Mouse (Mus musculus): ENCODE measurements at regions not wholly inside any gene's neighbourhood (a gene's known extent, or its start where the extent isn't known, plus 50 kb on each side); places are given as distances from the start of the nearest gene placed in this dataset.

DNA sequence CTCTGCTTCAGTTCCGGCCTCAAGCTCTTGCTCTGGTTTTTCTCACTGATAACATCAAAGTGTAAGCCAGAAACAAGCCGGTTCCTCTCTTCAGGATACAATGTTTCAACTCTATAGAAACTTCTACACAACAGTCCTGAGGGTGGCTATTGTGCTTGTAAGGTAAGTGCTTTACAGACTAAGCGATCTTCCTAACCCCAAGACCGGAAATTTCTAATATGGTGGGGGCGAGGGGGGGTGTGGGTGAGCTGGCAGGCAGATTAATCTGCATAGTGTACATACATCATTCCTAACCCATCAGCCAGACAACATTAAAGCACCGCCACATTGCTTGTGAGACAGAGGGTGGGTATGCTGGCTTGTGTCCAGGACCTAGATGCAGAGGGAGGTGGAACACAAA lies 200.8 kb downstream of the Uaca start:
- peak; percentile 73 for DNase-seq (ENCODE audit: low read depth, low spot score)

DNA sequence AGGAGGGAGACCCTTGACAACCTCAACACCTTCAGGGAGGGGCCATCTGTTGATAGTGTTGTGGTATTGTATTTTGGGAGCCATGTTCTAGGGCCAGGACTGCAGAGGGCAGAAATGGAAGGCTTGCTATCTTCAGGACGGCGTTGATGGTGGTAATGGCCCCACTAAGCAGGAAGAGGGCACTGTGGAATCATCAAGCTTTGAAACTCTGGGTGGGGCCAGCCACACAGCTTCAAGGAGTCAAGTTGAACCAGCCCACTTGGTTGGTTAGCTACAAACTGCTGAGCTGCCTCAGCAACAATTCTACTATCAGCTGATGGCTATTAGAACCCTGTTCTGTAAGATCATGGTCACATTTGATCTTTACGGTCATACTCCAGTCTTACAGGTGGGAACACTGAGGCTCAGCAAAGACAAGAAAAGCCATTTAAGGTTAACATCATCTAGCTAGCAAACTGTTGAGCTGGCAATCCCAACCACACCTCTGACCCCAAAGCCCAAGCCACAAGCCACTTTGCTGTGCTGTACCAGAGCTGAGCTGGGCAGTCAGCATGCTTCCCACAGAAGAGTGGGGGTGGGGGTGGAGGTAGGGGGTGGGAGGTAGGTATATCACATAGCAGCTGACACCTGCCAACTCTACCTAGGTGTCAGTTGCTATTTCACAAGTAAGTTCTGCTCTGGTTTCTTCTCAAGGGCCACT lies 203.9 kb downstream of the Uaca start:
- peak; percentile 85 for DNase-seq (ENCODE audit: low read depth, low spot score)

DNA sequence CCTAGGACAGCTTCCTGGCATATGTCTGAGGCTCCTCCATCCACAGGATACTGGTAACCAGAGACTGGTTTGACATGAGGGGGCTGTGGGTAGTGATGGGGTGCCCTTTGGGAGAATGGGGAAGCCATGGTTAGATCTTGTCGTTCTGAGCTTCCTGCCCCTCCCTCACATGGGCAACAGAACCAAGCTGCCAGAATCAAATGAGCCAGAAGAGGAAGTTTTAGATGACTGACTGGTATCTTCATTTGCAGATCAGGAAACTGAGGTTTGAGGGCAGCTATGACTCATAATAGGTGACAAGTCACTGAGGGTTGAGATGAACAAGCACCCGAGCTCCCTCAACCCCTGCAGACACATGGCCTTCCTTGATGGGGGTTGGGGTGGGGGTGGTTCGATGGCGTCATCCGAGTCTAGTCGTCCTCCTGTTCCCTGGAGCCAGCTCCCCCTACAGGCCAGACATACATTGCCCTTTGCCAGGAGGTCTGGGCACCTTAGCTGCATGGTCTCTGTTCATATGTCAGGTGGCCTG lies 204.7 kb downstream of the Uaca start:
- DNase-seq (ENCODE audit: low read depth, low spot score): peak; percentile 96

DNA sequence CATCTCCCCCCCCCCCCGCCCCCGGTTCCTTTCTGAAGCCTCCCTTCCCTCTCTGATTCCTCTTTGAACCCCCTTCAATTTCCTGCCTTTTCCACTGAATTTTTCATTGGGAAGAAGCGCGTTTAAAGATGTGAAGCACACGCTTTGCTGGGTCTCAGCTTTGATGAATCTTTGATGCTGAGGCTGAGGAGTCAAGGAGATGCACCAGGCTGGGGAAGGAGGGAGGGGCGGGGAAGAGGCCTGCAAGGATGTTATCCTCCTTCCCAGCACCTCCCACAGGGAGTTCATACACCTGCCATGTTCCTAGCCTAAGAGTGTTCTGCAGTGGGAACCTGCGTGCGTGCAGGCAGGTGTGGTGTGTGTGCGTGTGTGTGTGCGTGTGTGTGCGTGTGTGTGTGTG lies 205.9 kb downstream of the Uaca start:
- DNase-seq (ENCODE audit: low read depth, low spot score): no peak

DNA sequence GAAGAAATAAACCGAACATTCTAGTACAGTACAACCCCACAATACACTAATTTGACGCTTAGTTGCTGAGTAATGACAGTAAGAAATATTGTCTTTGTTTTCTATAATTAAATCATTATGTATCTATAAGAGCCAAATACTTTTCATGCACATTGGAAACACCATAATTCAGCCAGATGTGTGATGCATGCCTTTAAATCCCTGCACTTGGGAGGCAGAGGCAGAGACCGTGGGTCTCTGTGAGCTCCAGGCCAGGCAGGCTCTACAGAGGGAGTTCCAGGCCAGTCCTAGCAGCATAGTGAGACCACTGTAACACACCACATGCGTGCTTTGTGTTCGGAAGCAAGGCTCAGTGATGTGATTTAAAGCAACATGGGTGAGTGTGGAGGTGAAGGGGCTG lies 208.2 kb downstream of the Uaca start:
- no peak for DNase-seq (ENCODE audit: low read depth, low spot score)

DNA sequence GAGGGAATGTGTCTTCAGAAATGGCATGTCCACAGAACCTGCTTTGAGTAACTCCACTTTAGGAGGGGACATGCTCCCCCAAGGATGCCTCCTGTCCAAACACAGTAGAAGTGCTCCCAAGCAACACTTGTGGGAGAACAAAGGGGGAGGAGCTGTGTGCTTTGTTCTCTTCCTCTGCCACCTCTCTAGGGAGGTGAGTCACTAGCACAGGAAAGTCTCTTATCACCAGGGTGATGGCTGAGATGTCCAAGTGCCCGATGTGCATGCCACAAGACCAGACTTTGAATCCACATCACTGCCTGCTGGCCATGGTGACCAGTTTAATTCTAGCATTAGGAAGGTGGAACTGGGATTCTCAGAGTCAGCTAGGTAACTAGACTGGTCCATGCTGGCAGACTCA lies 214.1 kb downstream of the Uaca start:
- DNase-seq (ENCODE audit: low read depth, low spot score): no peak

DNA sequence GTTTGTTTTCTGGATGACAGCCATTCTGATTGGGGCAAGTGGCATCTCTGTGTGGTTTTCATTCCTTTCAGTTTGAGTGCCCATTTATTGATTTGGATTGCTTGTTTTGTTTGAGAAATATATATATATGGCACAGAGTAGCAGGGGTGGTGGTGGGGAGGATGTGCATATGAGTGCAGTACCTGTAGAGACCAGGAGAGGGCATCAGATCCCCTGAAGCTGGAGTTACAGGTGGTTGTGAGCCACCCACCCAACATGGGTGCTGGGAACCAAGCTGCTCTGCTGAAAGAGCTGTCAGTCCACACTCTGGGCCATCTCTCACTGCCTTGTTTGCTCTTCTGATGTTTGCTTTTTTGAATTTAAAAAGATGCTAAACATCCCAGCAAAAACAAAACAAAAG lies 216.7 kb downstream of the Uaca start:
- DNase-seq (ENCODE audit: low read depth, low spot score): peak; percentile 33

DNA sequence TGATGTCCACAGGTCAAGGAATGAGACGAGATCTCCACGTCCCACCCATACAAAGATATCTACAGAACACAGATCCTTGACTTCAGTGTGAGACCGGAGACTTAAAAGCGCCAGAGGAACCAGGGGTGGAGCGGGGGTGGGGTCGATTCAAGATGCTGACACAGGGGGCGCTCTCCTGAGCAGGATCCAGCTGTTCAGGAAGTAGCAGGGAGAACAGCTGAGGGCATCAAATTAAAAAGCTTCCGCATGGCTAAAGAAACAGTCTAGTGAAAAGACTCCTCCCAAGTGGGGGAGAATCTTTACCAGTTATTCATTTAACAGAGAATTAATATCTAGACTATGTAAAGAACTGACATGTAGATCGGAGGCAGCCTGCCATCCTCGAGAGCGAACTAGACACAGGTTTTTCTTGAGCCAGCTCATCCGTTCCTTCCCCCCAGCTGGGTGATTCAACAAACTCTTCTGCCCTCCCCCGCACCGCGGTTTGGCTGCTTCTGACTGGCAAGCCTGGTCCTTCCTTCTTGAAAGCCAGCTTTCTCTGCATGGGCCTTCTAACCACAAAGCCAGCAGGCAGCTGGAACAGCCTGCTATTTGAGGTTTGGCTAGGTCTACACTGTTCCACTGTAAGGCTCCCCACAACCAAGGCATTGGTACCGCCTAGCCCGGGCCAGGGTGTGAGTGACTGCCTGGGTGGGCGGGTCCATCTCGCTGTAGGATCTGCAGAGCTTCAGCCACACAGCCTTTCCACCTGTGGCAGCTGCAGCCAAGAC lies 218.6 kb downstream of the Uaca start:
- DNase-seq (ENCODE audit: low read depth, low spot score): peak; percentile 91

DNA sequence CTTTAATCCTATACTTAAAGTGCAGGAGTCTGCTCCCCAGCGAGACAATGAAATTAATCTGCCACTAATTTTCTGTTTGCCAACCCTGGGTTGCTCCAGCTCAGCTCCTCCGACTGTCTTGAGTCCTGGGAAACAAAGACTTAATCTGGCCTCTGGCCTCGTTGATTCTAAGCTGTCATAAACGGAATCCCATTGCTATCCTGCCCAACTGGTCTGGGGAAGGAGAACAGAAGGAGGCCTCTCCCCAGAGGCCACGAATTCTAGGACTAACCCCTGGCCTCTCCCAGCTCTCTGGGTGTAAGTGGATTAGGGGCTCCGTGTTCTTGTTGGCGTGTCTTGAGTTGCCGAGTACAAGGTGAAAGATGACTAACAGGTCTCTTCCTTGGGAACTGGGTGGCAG lies 219.8 kb downstream of the Uaca start:
- no peak for DNase-seq (ENCODE audit: low read depth, low spot score)

DNA sequence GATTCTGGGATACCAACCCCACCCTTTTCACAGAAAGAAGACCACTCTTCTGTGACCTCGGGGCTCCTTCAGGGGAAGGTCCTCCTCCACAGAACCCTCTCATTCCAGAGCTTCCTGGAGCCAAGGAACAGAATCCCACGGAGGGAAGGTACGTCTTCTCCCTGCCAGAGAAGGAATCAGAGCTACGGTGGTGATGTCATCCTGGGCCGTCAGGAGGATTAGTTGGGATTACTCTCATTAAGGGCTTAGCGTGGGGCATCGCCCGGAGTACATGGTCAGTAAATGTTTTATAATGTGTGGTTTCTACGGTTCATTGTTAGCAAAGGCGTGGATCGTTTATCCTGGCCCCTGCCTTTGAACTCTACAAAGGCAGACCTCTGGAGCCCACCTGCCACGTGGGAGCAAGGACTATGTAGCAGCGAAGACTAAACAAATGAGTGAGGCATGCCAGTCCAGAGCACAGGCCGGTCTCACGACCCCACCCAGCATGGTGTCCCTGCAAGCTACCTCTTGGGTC lies 221.1 kb downstream of the Uaca start:
- no peak for DNase-seq (ENCODE audit: low read depth, low spot score)

DNA sequence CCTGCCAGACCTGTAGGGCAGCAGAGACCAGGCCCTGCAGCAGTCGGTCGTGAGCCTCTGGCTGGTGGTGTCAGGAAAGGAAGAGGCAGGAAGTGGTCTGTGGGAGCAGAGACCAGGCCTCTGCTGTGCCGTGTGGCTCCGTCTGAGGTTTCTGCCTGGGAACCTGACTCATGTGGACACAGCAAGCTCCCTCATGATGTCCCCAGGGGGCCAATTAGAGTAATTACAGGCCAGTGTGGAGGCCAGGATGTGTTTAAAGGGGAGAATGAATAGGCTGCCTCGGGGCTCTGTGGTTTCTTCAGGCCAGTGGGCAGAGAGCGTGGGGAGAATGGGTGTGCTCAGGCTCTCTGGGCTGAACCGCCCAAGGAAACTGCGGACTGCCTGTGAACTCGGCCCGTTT lies 222.3 kb downstream of the Uaca start:
- DNase-seq (ENCODE audit: low read depth, low spot score): peak; percentile 61

DNA sequence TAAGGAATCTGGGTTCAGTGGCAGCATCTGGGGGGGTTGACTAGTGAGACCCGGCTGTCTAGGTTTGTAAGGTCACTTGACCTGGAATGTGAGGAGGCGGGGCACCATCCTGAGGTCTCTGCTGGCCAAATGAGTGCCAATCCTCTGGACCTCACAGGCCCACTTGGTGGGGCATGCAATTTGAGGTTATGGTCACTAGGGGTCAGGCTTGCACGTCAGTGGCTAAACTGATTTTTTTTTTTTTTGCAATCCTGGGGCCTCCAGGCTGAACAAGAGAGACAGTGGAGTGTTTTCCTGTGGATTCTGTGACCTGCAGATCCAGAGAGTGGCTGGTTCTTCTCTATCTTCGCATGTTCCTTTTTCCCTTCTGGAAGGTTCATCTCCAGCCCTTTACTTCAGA lies 225.6 kb downstream of the Uaca start:
- peak; percentile 32 for DNase-seq (ENCODE audit: low read depth, low spot score)

DNA sequence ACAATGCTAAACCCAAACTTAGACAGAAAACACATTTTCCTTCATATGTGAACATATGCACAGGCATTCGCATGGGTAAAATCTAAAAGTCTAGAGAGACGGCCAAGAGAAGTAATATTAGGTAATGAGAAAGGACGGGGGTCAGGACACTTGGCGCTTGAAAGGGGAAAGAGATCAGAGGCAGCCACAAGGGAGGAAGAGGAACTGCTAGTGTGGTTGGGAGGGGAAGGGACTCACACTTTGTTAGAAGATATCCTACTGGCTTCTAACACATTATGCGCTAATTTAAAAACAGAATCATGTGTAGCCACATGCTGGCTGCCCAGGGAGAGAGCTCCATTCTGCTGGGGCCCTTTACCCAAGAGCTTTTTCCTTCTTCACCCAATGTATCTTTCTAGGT lies 227.5 kb downstream of the Uaca start:
- DNase-seq (ENCODE audit: low read depth, low spot score): no peak

DNA sequence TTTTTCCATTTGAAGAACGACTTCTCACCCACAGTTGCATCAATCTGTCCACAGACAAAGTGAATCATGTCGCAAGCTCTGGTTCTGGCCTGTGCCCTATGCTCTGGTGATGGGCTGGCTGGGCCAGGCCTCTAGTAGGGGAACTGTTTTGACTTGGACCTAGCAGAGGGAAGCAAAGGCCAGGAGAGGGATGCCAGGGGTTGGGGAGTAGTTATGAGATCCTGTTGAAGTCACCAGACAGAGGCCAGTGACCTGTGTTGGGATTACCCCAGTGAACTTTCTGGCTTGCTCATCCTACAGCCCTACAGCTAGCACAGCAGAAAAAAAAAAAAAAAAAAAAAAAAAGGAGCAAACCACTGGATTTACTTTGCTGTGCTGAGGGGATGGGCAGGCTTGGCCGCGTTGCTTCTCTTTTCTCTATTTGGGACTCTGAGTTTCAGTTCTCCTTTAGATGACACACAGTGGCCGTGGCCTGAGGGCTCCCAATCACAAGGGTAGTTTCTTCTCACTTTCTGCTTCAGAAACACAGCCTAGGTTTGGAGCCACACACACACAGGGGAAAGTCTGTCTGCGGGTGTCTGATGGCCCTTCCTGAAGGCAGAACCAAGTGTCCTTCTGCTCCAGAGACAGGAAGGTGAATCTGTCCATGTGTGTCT lies 228.2 kb downstream of the Uaca start:
- no peak for DNase-seq (ENCODE audit: low read depth, low spot score)

DNA sequence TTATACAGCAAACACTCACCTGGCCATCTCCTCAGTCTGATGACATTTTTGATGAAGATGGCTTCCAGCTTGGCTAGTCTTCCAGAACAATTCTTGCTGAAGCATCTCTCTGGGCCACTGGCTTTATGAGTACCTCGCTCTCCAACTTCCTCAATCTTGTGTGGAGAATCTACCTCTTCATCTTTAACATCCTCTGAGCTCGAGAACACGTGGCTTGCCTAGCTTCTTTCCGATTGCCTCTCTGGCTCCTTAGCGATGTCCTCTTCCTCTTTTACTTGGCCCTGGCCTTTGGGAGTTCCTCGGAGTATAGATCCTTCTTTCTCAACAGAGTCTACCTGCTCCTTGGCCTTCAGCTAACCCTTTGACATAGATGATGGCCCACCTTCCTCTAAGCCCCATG lies 231.0 kb downstream of the Uaca start:
- no peak for DNase-seq (ENCODE audit: low read depth, low spot score)

DNA sequence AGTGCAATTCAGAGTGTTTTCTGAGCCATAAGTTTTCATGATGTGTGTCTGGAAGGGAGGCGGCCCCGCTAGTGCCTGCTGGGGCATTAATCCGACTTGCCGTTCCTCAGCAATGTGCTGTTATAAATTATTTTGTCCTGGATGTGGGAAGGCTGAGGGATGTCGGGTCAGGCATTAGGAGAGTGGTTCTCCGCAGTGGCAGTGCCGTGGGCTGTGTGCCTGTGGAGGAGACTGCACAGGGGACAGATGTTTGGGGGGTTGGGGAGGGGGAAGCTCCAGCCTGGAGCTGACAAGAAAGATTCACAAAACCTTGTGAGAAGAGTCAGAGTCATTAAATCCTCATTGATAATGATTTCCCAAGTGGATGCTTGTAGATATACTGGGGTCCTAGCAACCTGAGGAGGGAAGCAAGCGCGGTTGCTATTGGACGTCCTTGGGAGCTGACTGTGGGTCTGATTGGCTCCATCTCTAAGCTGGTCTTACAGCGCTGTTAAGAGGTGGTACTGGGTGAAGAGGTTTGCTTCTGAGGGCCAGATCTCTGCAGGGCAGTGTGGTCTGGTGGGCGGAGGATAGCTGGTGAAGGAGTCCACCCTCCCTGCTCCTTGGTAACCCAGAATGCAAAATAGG lies 234.5 kb downstream of the Uaca start:
- no peak for DNase-seq (ENCODE audit: low read depth, low spot score)

DNA sequence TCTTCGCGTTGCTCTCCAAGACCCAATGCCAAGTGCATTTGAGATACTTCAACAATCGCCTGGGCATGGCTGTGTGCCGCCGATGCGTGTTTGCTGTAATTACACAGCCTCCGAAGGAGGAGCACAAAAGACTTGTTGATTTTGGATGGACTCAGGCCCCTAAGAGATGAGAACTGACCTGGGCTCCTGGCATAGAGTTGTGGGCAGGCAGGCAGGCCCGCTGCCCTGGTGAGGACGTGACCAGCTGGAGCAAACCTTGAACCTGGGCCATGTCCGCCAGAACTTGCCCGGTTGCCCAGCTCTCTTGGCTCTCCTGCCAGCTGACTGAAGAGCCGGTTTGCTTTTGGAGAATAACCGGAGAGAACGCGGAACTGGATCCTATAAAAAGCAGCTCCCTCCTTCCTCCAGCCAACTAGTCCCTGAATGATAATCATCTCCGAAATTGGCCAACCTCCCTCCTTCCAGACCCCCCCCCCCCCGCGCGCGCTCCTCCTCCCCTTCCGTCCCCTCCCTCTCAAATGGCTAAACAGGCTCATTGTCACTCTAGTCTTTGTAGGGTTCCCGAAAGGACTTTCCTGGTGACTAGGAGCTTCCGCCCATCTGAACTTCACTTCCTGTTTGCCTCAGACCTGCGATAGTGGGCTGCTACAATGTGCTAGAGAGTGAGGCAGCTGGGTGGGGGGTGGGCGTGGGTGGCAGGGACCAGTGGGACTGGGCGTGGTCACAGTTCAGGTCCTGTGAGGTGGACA lies 237.5 kb downstream of the Uaca start:
- no peak for DNase-seq (ENCODE audit: low read depth, low spot score)

DNA sequence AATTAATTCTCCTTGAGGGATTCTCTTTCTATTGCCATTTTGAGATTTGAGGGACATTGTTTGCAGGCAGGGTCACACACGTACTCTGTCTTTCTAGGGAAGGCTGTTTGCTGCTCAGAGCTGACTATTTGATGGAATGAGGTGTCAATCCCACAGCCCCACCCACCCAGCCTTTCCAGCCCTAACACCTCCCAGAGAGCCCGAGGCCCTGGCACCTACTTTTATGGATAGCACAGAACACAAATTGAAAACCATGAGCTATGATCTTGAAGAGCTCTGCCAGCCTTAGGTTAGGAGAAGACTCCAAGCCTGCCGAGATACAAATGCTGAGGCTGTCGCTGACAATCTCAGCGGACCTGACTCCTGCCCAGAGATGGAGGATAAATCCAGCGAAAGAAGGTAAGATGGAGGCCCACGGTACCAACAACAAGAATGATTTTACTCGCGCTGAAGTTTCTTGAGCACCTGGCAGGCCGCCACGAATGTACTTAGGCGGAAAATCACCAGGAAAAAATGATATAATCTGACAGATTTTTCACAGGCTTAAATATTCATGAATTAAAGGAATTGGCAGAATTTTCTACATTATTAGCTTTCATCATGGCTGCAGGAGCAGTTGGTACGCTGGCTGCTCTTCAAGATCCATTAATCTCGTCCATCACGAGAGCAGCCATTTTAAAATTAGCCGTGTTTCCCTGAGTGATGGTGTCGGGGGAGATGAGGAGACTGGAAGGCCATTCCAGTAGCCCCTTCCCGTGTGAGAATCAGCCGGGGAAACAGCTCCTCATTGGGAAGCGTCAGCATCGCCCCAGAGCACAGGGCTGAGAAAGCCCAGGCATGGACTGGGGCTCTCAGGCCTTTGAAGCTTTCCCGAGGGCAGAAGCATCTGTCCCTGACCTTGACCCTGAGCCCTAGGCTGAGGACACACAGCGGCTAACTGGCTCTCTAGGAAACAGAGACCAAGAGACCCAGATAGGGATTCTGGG lies 238.4 kb downstream of the Uaca start:
- no peak for DNase-seq (ENCODE audit: low read depth, low spot score)

DNA sequence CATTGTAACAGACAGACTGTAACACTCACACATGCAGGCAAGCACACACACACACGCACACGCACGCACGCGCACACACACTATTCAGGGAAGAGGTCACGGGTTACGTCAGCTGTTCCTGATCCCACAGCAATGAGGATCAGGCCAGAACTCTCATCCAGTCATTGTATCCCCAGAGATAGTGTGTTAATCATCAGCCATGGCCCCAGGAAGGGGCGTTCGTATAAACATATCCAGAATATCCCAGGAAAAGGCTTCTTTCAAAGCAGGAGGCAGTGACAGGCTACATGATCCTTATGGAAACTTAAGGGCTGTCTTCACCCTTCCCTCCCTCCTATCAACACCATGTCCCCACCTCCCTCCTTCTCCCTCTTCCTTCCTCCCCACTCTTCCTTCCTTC lies 239.3 kb downstream of the Uaca start:
- DNase-seq (ENCODE audit: low read depth, low spot score): no peak

DNA sequence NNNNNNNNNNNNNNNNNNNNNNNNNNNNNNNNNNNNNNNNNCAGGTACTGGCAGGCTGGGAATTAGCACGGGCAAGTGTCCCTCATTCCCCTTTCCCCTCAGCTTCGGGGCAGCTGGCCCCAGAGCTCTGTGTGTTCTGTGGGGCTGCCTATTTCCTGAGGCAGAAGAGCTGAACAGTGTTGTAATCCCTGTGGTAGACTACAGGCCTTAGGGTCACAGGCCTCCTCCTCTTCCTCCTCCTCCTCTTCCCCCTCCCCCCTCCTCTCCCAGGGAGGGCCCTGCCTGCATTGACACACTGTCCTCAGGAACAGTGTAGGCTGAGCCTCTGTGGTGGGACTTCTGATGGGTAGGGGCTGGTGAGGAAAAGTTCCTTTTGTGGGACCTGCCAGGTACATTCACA lies 247.7 kb downstream of the Uaca start:
- no peak for DNase-seq (ENCODE audit: low read depth, low spot score)
